Mouse (Mus musculus): ENCODE measurements around the gene Igfbpl1.

- no peak for TF ChIP-seq CTCF (IDR thresholded peaks at IDR 0.05; ENCODE audit: extremely low read depth, insufficient read length, insufficient replicate concordance, low read depth, low read length)
- no peak for TF ChIP-seq POLR2A (IDR thresholded peaks at IDR 0.05; ENCODE audit: low read depth, low read length)
Observed at GRCm38 (mm10) chr4:45769791-45770637, 56.7 kb downstream of the Igfbpl1 start.

Data from small intestine, adult 2 months (tissue).